Mouse (Mus musculus) C2C12 (cell line): Measurements from ENCODE around the gene Gm4858. TPM values are rescaled to one million over a fixed set of nuclear protein-coding genes. Genes with fewer than 3 reads are reported as not detected.

Experiments
- H3K27me3 ChIP-seq: one replicate; pipeline ENCODE4 v1.6.1; 2011; ENCODE audit not compliant: control insufficient read depth, insufficient read depth, insufficient read length
- H3K36me3 ChIP-seq: one replicate; pipeline ENCODE4 v1.6.1; 2011; ENCODE audit not compliant: control insufficient read depth, insufficient read depth
- H3K4me3 ChIP-seq: one replicate; pipeline ENCODE4 v1.5.1; 2011; ENCODE audit warnings: mild to moderate bottlenecking, control low read depth; ENCODE audit not compliant: poor library complexity, insufficient read depth, severe bottlenecking
- H3K79me2 ChIP-seq: one replicate; pipeline ENCODE4 v1.6.1; 2011; ENCODE audit not compliant: control insufficient read depth, insufficient read depth
- H3K79me3 ChIP-seq: one replicate; pipeline ENCODE4 v1.6.1; 2011; ENCODE audit warnings: low read depth, control low read depth
- H3ac ChIP-seq: one replicate; pipeline ENCODE3; 2011; ENCODE audit warnings: low read depth; ENCODE audit not compliant: control insufficient read depth, insufficient read length
- CEBPB ChIP-seq: IDR thresholded peaks from one replicate; pipeline ENCODE4 v1.6.1; 2011; ENCODE audit warnings: low read depth, mild to moderate bottlenecking, control low read depth, moderate library complexity
- CTCF ChIP-seq: IDR thresholded peaks from one replicate; pipeline ENCODE4 v1.5.1; 2011; ENCODE audit not compliant: control insufficient read depth, insufficient read depth, insufficient read length
- FOSL1 ChIP-seq: IDR thresholded peaks from one replicate; pipeline ENCODE4 v1.8.0; 2011; ENCODE audit warnings: mild to moderate bottlenecking, low read length; ENCODE audit not compliant: poor library complexity, insufficient read depth, severe bottlenecking
- MAX ChIP-seq: IDR thresholded peaks from one replicate; pipeline ENCODE4 v1.6.1; 2011; ENCODE audit warnings: mild to moderate bottlenecking, control low read depth
- MYOD1 ChIP-seq: IDR thresholded peaks from one replicate; pipeline ENCODE4 v1.6.1; 2011; ENCODE audit warnings: low read depth; ENCODE audit not compliant: control insufficient read depth, insufficient read length
- MYOG ChIP-seq: IDR thresholded peaks from one replicate; pipeline ENCODE4 v1.6.1; 2011; ENCODE audit not compliant: control insufficient read depth, insufficient read length; ENCODE audit errors: extremely low read depth
- USF1 ChIP-seq: IDR thresholded peaks from one replicate; pipeline ENCODE4 v1.6.1; 2011; ENCODE audit warnings: low read depth, mild to moderate bottlenecking, control low read depth, moderate library complexity
- polyA plus RNA-seq: library from polyadenylated mRNA; unstranded; fragments of >200 nt; fragmentation: generic; extraction: Trizol; gene quantifications from one replicate; pipeline ENCODE4 v1.2.1, GENCODE M21; 2012; ENCODE audit warnings: missing spikeins

The Gm4858 gene
- polyA plus RNA-seq, 1 experiment: 0.09 TPM

GRCm38 (mm10) chr3:93114481-93114880 lies 45.9 kb downstream of the Gm4858 start:
- Histone ChIP-seq H3ac (no peak overlapping the region), H3K79me3 (no peaks in the 10 kb centered on the region), H3K36me3 (no peaks in the 10 kb centered on the region), H3K79me2 (no peaks in the 10 kb centered on the region), H3K27me3 (no peaks in the 10 kb centered on the region), H3K4me3 (no peak overlapping the region)
- TF ChIP-seq MYOD1: no peak
- TF ChIP-seq MYOG: no peak
- TF ChIP-seq CEBPB: no peak
- TF ChIP-seq CTCF: no peak
- no peak for TF ChIP-seq MAX
- no peak for TF ChIP-seq USF1
- no peak for TF ChIP-seq FOSL1

GRCm38 (mm10) chr3:93119101-93119500 lies 50.5 kb downstream of the Gm4858 start:
- no peak for TF ChIP-seq CTCF
- TF ChIP-seq USF1: no peak
- no peak for TF ChIP-seq MYOD1
- no peak for TF ChIP-seq CEBPB
- no peak for TF ChIP-seq MAX
- TF ChIP-seq FOSL1: no peak
- no peak for TF ChIP-seq MYOG
- H3K36me3 ChIP-seq: no peaks in the 10 kb centered on the region
- H3K79me3 ChIP-seq: no peaks in the 10 kb centered on the region
- no peaks in the 10 kb centered on the region for H3K27me3 ChIP-seq
- H3K4me3 ChIP-seq: no peak overlapping the region
- no peak overlapping the region for H3ac ChIP-seq
- no peaks in the 10 kb centered on the region for H3K79me2 ChIP-seq

Other genes with a start within 250 kb of the Gm4858 start
- gene Kprp, start 241.6 kb upstream of the Gm4858 start, polyA plus RNA-seq: not detected
- gene Lce1l, start 217.5 kb upstream of the Gm4858 start, polyA plus RNA-seq: not detected
- gene 2310050C09Rik, start 198.6 kb upstream of the Gm4858 start, polyA plus RNA-seq: not detected
- gene Lce3a, start 142.6 kb upstream of the Gm4858 start, polyA plus RNA-seq: not detected
- gene Lce3b, start 135.8 kb upstream of the Gm4858 start, polyA plus RNA-seq: not detected
- not detected for gene Lce3c, start 124.3 kb upstream of the Gm4858 start, polyA plus RNA-seq
- gene Lce3d, start 111.4 kb upstream of the Gm4858 start, polyA plus RNA-seq: not detected
- gene Lce3e, start 101.8 kb upstream of the Gm4858 start, polyA plus RNA-seq: not detected
- gene Lce3f, start 76.6 kb upstream of the Gm4858 start, polyA plus RNA-seq: not detected
- not detected for gene Crct1, start 53.1 kb upstream of the Gm4858 start, polyA plus RNA-seq
- gene Lce1m, start 49.8 kb upstream of the Gm4858 start, polyA plus RNA-seq: not detected
- gene Crnn, start 76.0 kb downstream of the Gm4858 start, polyA plus RNA-seq: not detected
- not detected for gene Flg2, start 128.5 kb downstream of the Gm4858 start, polyA plus RNA-seq
- not detected for gene Flg, start 204.7 kb downstream of the Gm4858 start, polyA plus RNA-seq